Mouse (Mus musculus) E14TG2a.4 (cell line): ENCODE data around the gene Ncor1.

ENCODE experiments used
- CTCF ChIP-seq: conservative IDR thresholded peaks from 2 replicates; pipeline ENCODE4 v1.5.1; 2014; ENCODE audit warnings: low read length
- POU5F1 ChIP-seq: IDR thresholded peaks from 2 replicates; pipeline ENCODE4 v1.6.1; 2014; ENCODE audit warnings: low read length, borderline replicate concordance

- no peak for TF ChIP-seq CTCF
- no peak for TF ChIP-seq POU5F1
Measured at GRCm38 (mm10) chr11:62500529-62500928, 42.2 kb upstream of the Ncor1 start.
